Mouse (Mus musculus) liver, embryonic 11.5 days (tissue): ENCODE measurements around the gene Stab2. TPM values are rescaled to one million over a fixed set of nuclear protein-coding genes. Genes with fewer than 3 reads are reported as not detected.

Source experiments
- ATAC-seq: fragments of 200-750 bp; cut with Nextera tagmentation; replicated peaks from 2 replicates; pipeline ENCODE4 v1.8.0; 2017; ENCODE audit warnings: moderate number of reproducible peaks, mild to moderate bottlenecking, moderate TSS enrichment, moderate library complexity; ENCODE audit not compliant: low FRiP score
- DNase-seq: peaks from one replicate; pipeline ENCODE4 v3.0.0-alpha.2; 2017; ENCODE audit warnings: low spot score
- H3K27ac ChIP-seq: fragments of 300-500 bp; sonication (generic); 2 replicates; pipeline ENCODE4 v1.5.1; 2014; ENCODE audit warnings: mild to moderate bottlenecking, low read depth, low read length, control low read depth
- H3K27me3 ChIP-seq: fragments of 300-500 bp; sonication (generic); replicated peaks from 2 replicates; pipeline ENCODE4 v1.6.1; 2014; ENCODE audit warnings: low read length, mixed read lengths; ENCODE audit not compliant: control insufficient read depth, insufficient read depth
- H3K36me3 ChIP-seq: fragments of 300-500 bp; sonication (generic); 2 replicates; pipeline ENCODE4 v1.6.1; 2014; ENCODE audit warnings: mild to moderate bottlenecking, low read length, moderate library complexity, mixed read lengths; ENCODE audit not compliant: control insufficient read depth, insufficient read depth
- H3K4me1 ChIP-seq: fragments of 300-500 bp; sonication (generic); replicated peaks from 2 replicates; pipeline ENCODE4 v1.6.1; 2014; ENCODE audit warnings: low read length, mixed read lengths; ENCODE audit not compliant: control insufficient read depth, insufficient read depth
- H3K4me2 ChIP-seq: fragments of 300-500 bp; sonication (generic); 2 replicates; pipeline ENCODE4 v1.6.1; 2014; ENCODE audit warnings: mild to moderate bottlenecking, control low read depth, moderate library complexity
- H3K4me3 ChIP-seq: fragments of 300-500 bp; sonication (generic); 2 replicates; pipeline ENCODE4 v1.5.1; 2014; ENCODE audit warnings: low read depth, low read length, control low read depth
- H3K9ac ChIP-seq: fragments of 300-500 bp; sonication (generic); 2 replicates; pipeline ENCODE4 v1.6.1; 2014; ENCODE audit warnings: low read depth, low read length, control low read depth
- H3K9me3 ChIP-seq: fragments of 300-500 bp; sonication (generic); 2 replicates; pipeline ENCODE4 v1.6.1; 2016; ENCODE audit warnings: low read length, inconsistent platforms, mixed read lengths; ENCODE audit not compliant: control insufficient read depth
- WGBS: fragments of 180-500 bp; shearing (Covaris S2); extraction: QIAGEN DNeasy Blood & Tissue Kit; methylation state at CpG from one replicate; pipeline ENCODE4 v1.1.7; 2014; 5-methylcytosine and 5-hydroxymethylcytosine counted together
- polyA plus RNA-seq: library from polyadenylated mRNA; unstranded; fragments of >200 nt; fragmentation: Nextera tagmentation; extraction: Ambion mirVana; gene quantifications from 2 replicates; pipeline ENCODE4 v1.2.1, GENCODE M21; 2014

The Stab2 gene
- polyA plus RNA-seq, 1 experiment from 2014 or later: 27.2 TPM

GRCm38 (mm10) chr10:86872591-86872990 lies 135.2 kb downstream of the Stab2 start:
- H3K4me3 ChIP-seq: no peak overlapping the region
- DNase-seq: no peak
- no peaks in the 10 kb centered on the region for H3K9me3 ChIP-seq
- no peak overlapping the region for H3K27ac ChIP-seq
- H3K4me2 ChIP-seq: no peak overlapping the region
- H3K27me3 ChIP-seq: no peaks in the 10 kb centered on the region
- no peaks in the 10 kb centered on the region for H3K4me1 ChIP-seq
- no peak overlapping the region for H3K9ac ChIP-seq
- no peak for ATAC-seq
- H3K36me3 ChIP-seq: no peaks in the 10 kb centered on the region
- 65% methylated on average over 5 of the region's 5 CpGs for WGBS

GRCm38 (mm10) chr10:86872121-86872520 lies 135.7 kb downstream of the Stab2 start:
- Histone ChIP-seq H3K4me2 (no peak overlapping the region), H3K27ac (no peak overlapping the region), H3K36me3 (no peaks in the 10 kb centered on the region), H3K4me1 (no peaks in the 10 kb centered on the region), H3K9ac (no peak overlapping the region), H3K27me3 (no peaks in the 10 kb centered on the region), H3K4me3 (no peak overlapping the region), H3K9me3 (no peaks in the 10 kb centered on the region)
- WGBS: 69% methylated on average over 7 of the region's 7 CpGs
- ATAC-seq (no peak), DNase-seq (no peak)

GRCm38 (mm10) chr10:86863429-86863828 lies 144.4 kb downstream of the Stab2 start:
- Histone ChIP-seq H3K36me3 (no peaks in the 10 kb centered on the region), H3K27ac (no peak overlapping the region), H3K9ac (no peak overlapping the region), H3K4me2 (no peak overlapping the region), H3K4me1 (no peaks in the 10 kb centered on the region), H3K9me3 (no peaks in the 10 kb centered on the region), H3K27me3 (no peaks in the 10 kb centered on the region), H3K4me3 (no peak overlapping the region)
- DNase-seq: no peak
- 85% methylated on average over 6 of the region's 6 CpGs for WGBS
- no peak for ATAC-seq

GRCm38 (mm10) chr10:86862496-86862895 lies 145.3 kb downstream of the Stab2 start:
- Histone ChIP-seq H3K4me2 (no peak overlapping the region), H3K9ac (no peak overlapping the region)
- WGBS: 82% methylated on average over 6 of the region's 6 CpGs

GRCm38 (mm10) chr10:86860396-86860795 lies 147.4 kb downstream of the Stab2 start:
- Histone ChIP-seq H3K36me3 (no peaks in the 10 kb centered on the region), H3K4me1 (no peaks in the 10 kb centered on the region), H3K9me3 (no peaks in the 10 kb centered on the region), H3K4me2 (no peak overlapping the region), H3K9ac (no peak overlapping the region), H3K4me3 (no peak overlapping the region), H3K27ac (no peak overlapping the region), H3K27me3 (no peaks in the 10 kb centered on the region)
- DNase-seq (no peak), ATAC-seq (no peak)
- 68% methylated on average over 4 of the region's 4 CpGs for WGBS

More at GRCm38 (mm10) chr10:86862496-86862895, 145.3 kb downstream of the Stab2 start:
- ATAC-seq (no peak), DNase-seq (no peak)
- Histone ChIP-seq H3K36me3 (no peaks in the 10 kb centered on the region), H3K9me3 (no peaks in the 10 kb centered on the region), H3K27me3 (no peaks in the 10 kb centered on the region), H3K27ac (no peak overlapping the region), H3K4me3 (no peak overlapping the region), H3K4me1 (no peaks in the 10 kb centered on the region)

- Histone ChIP-seq H3K27me3 (no peaks in the 10 kb centered on the region), H3K36me3 (no peaks in the 10 kb centered on the region), H3K4me1 (no peaks in the 10 kb centered on the region), H3K27ac (no peak overlapping the region), H3K4me3 (no peak overlapping the region), H3K9me3 (no peaks in the 10 kb centered on the region), H3K9ac (no peak overlapping the region), H3K4me2 (no peak overlapping the region)
- ATAC-seq (no peak), DNase-seq (no peak)
- WGBS: 85% methylated on average over 3 of the region's 3 CpGs
These were observed 154.4 kb downstream of the Stab2 start for GRCm38 (mm10) chr10:86853433-86853832.

- no peaks in the 10 kb centered on the region for H3K36me3 ChIP-seq
- no peaks in the 10 kb centered on the region for H3K4me1 ChIP-seq
- H3K4me2 ChIP-seq: no peak overlapping the region
- WGBS: 80% methylated on average over 6 of the region's 6 CpGs
- no peak overlapping the region for H3K9ac ChIP-seq
- ATAC-seq (no peak), DNase-seq (no peak)
- H3K9me3 ChIP-seq: no peaks in the 10 kb centered on the region
- no peaks in the 10 kb centered on the region for H3K27me3 ChIP-seq
- H3K4me3 ChIP-seq: no peak overlapping the region
- H3K27ac ChIP-seq: no peak overlapping the region
These were observed 155.7 kb downstream of the Stab2 start for GRCm38 (mm10) chr10:86852160-86852559.

GRCm38 (mm10) chr10:86849508-86849907 lies 158.3 kb downstream of the Stab2 start:
- 80% methylated on average over 4 of the region's 4 CpGs for WGBS

GRCm38 (mm10) chr10:86849087-86849486 lies 158.7 kb downstream of the Stab2 start:
- H3K4me2 ChIP-seq: no peak overlapping the region
- DNase-seq (no peak), ATAC-seq (no peak)
- no peaks in the 10 kb centered on the region for H3K9me3 ChIP-seq
- H3K9ac ChIP-seq: no peak overlapping the region
- 81% methylated on average over 4 of the region's 4 CpGs for WGBS
- no peaks in the 10 kb centered on the region for H3K4me1 ChIP-seq
- no peak overlapping the region for H3K4me3 ChIP-seq
- H3K36me3 ChIP-seq: no peaks in the 10 kb centered on the region
- no peak overlapping the region for H3K27ac ChIP-seq
- H3K27me3 ChIP-seq: no peaks in the 10 kb centered on the region

More at GRCm38 (mm10) chr10:86849508-86849907, 158.3 kb downstream of the Stab2 start:
- Histone ChIP-seq H3K4me3 (no peak overlapping the region), H3K9ac (no peak overlapping the region), H3K9me3 (no peaks in the 10 kb centered on the region), H3K27ac (no peak overlapping the region), H3K4me2 (no peak overlapping the region), H3K36me3 (no peaks in the 10 kb centered on the region), H3K27me3 (no peaks in the 10 kb centered on the region), H3K4me1 (no peaks in the 10 kb centered on the region)
- DNase-seq (no peak), ATAC-seq (no peak)
